Mouse (Mus musculus): ENCODE measurements around the gene Cactin.

DNA sequence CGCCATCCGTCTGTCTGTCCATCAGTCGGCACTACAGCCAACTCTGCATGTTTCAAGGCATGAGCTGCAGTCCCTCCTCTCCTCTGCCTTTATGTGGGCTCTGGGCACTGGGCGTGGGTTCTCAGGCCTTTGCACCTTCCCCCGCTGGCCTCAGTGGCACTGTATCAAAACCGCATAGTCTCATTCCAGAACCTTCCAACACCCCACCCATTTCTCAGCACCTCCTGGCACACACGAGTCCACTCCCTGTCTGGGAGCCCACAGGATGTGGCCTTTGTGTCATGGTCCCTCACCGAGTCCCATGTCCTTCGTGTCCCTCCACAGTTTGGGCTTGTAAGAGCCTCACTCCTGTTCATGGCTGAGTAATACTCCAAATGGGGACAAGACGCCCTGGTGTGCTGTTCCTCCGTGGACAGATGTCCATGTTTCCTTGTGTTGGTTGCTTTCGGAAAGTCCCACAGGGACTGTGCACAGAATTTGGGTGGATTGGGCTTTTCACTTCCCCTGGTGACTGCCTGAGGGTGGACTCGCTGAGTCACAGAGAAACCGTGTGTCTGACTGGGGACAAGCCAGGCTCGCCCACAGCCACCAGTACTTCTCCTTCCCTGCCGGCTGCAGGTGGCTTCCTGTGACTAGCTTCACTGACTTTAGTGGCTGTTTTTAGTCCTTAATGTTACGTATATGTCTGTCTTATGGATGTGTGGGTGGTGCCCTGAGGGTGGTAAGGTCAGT lies 22.4 kb upstream of the Cactin start:
- TF ChIP-seq CTCF (conservative IDR thresholded peaks at IDR 0.05; ENCODE audit: low read length) (no peak), POU5F1 (IDR thresholded peaks at IDR 0.05; ENCODE audit: borderline replicate concordance, low read length) (no peak), NANOG (IDR thresholded peaks at IDR 0.05; ENCODE audit: borderline replicate concordance, low read length) (no peak)

All from E14TG2a.4 (cell line).